Mouse (Mus musculus) layer of hippocampus, adult 2 months (tissue): ENCODE measurements around the gene Fktn. TPM values are rescaled to one million over a fixed set of nuclear protein-coding genes. Genes with fewer than 3 reads are reported as not detected.

ENCODE experiments used
- DNase-seq, 2 experiments: peaks; one replicate each; pipeline ENCODE4 v3.0.0; 2022; ENCODE audit warnings: low spot score in 2 of 2
- H3K27ac ChIP-seq: fragments of 200-600 bp; 2 replicates; pipeline ENCODE4 v1.8.1; 2022
- H3K4me3 ChIP-seq: fragments of 200-600 bp; 2 replicates; pipeline ENCODE4 v1.8.1; 2022; ENCODE audit warnings: mild to moderate bottlenecking
- CTCF ChIP-seq: fragments of 200-600 bp; conservative IDR thresholded peaks from 2 replicates; pipeline ENCODE4 v1.8.1; 2022; ENCODE audit warnings: antibody characterized with exemption, mild to moderate bottlenecking, moderate library complexity
- total RNA-seq, 2 experiments: library from RNA; stranded (reverse); gene quantifications; 2 replicates each; pipeline ENCODE4 v1.2.3; 2021

The Fktn gene
- total RNA-seq, 2 experiments from 2014 or later, result 29.6 to 31.1 TPM

GRCm38 (mm10) chr4:53823697-53824096, 109.9 kb downstream of the Fktn start:
- Histone ChIP-seq H3K4me3 (no peak overlapping the region), H3K27ac (no peak overlapping the region)
- peak; percentile 65 for TF ChIP-seq CTCF
- no peak for DNase-seq

GRCm38 (mm10) chr4:53824831-53825230, 111.0 kb downstream of the Fktn start:
- DNase-seq, result no peak
- TF ChIP-seq CTCF, result no peak
- H3K27ac ChIP-seq, result no peak overlapping the region

GRCm38 (mm10) chr4:53825821-53826605, 112.2 kb downstream of the Fktn start, which contains the start of gene Tmem38b:
Gene Tmem38b (plus strand): TSS chr4:53826045.
- peak; percentile 56 to 80 for DNase-seq
- H3K27ac ChIP-seq, result peak within 1 kb of the TSS; percentile 93
- peak within 1 kb of the TSS; percentile 88 for H3K4me3 ChIP-seq
- peak; percentile 58 for TF ChIP-seq CTCF

More at GRCm38 (mm10) chr4:53824831-53825230, 111.0 kb downstream of the Fktn start:
- H3K4me3 ChIP-seq, result no peak overlapping the region

GRCm38 (mm10) chr4:53826641-53827248, 112.9 kb downstream of the Fktn start:
- no peak for TF ChIP-seq CTCF
- peak overlapping the region; percentile 88 for H3K4me3 ChIP-seq
- peak overlapping the region; percentile 93 for H3K27ac ChIP-seq
- no peak for DNase-seq

Other genes starting within 250 kb of the Fktn start
- gene Fsd1l, start 82.5 kb upstream of the Fktn start, total RNA-seq, result 10 to 100 TPM; 29.2 to 32.5 TPM
- under 1 TPM; 0.22 to 0.28 TPM for gene Tal2, start 65.7 kb downstream of the Fktn start, total RNA-seq
- gene Tmem38b, start 112.0 kb downstream of the Fktn start, total RNA-seq, result 10 to 100 TPM; 14.9 to 21.6 TPM